Mouse (Mus musculus) cerebellum, adult 11-12 months (tissue): ENCODE measurements around the gene Ccdc171.
"Not testable (repeated sequence)": the region's sequence is repeated elsewhere in the genome, so short reads cannot be mapped to it uniquely, and the experiment has no call there.

Experiments used
- DNase-seq: peaks from one replicate; pipeline ENCODE4 v3.0.0; 2022

Gene Ccdc171

GRCm38 (mm10) chr4:83524843-83525689, at the start of gene Ccdc171:
Ccdc171 (plus strand) TSS chr4:83525545.
- DNase-seq, result peak; percentile 94

GRCm38 (mm10) chr4:83485250-83485649, 40.1 kb upstream of the Ccdc171 start:
- DNase-seq, result no peak

GRCm38 (mm10) chr4:83485735-83486116, 39.6 kb upstream of the Ccdc171 start:
- DNase-seq, result peak; percentile 92

GRCm38 (mm10) chr4:83486117-83486901, 39.0 kb upstream of the Ccdc171 start, which contains the start of gene Psip1:
Psip1 (minus strand) TSS chr4:83486459.
- peak; percentile 94 for DNase-seq

GRCm38 (mm10) chr4:83489121-83489520, 36.2 kb upstream of the Ccdc171 start:
- DNase-seq, result no peak

- DNase-seq, result no peak
Observed at GRCm38 (mm10) chr4:83493112-83493511, 32.2 kb upstream of the Ccdc171 start.

- DNase-seq, result not testable (repeated sequence)
Observed at GRCm38 (mm10) chr4:83497013-83497412, 28.3 kb upstream of the Ccdc171 start.

GRCm38 (mm10) chr4:83500154-83501036, 24.9 kb upstream of the Ccdc171 start:
- no peak for DNase-seq

GRCm38 (mm10) chr4:83501037-83501430, 24.3 kb upstream of the Ccdc171 start:
- DNase-seq, result no peak

- no peak for DNase-seq
Observed at GRCm38 (mm10) chr4:83509600-83509999, 15.7 kb upstream of the Ccdc171 start.

- no peak for DNase-seq
Observed at GRCm38 (mm10) chr4:83511083-83511482, 14.3 kb upstream of the Ccdc171 start.

- DNase-seq, result no peak
Observed at GRCm38 (mm10) chr4:83512217-83512616, 13.1 kb upstream of the Ccdc171 start.

GRCm38 (mm10) chr4:83512644-83513043, 12.7 kb upstream of the Ccdc171 start:
- no peak for DNase-seq

- DNase-seq, result no peak
Observed at GRCm38 (mm10) chr4:83514183-83514582, 11.2 kb upstream of the Ccdc171 start.

GRCm38 (mm10) chr4:83514976-83515669, 10.2 kb upstream of the Ccdc171 start:
- DNase-seq, result no peak

- not testable (repeated sequence) for DNase-seq
Observed at GRCm38 (mm10) chr4:83516144-83516543, 9.2 kb upstream of the Ccdc171 start.

GRCm38 (mm10) chr4:83519148-83519547, 6.2 kb upstream of the Ccdc171 start:
- DNase-seq, result no peak

- no peak for DNase-seq
Observed at GRCm38 (mm10) chr4:83519807-83520206, 5.5 kb upstream of the Ccdc171 start.

- DNase-seq, result no peak
Observed at GRCm38 (mm10) chr4:83520308-83520707, 5.0 kb upstream of the Ccdc171 start.

GRCm38 (mm10) chr4:83522066-83522465, 3.3 kb upstream of the Ccdc171 start:
- no peak for DNase-seq

- no peak for DNase-seq
Observed at GRCm38 (mm10) chr4:83524456-83524842, 896 bp upstream of the Ccdc171 start.

- DNase-seq, result no peak
Observed at GRCm38 (mm10) chr4:83525690-83526055, 328 bp downstream of the Ccdc171 start.
